Mouse (Mus musculus) left cerebral cortex, adult 9 months (tissue): ENCODE measurements around the gene Fignl2.
A peak's percentile ranks its signal among the peaks of the same experiment; 100 is the strongest.

Source experiments
- DNase-seq, 2 experiments: peaks; one replicate each; pipeline ENCODE4 v3.0.0; 2022; ENCODE audit warnings: low spot score in 2 of 2

Fignl2 gene

DNA sequence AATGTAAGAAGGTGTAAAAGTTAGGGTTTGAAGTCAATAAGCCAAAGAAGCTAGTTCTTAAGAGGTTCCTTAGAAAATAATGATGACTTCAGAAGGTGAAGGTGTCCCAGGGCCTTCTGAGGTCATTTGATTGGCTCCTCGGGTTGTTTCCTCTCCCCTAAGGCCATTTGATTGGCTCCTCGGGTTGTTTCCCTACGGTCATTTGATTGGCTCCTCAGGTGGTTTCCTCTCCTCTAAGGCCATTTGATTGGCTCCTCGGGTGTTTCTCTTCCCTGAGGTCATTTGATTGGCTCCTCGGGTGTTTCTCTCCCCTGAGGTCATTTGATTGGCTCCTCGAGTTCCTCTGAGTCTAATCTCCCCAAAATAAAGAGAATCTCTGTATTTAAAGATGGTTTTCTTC is 67.0 kb downstream of the Fignl2 start:
- no peak for DNase-seq

DNA sequence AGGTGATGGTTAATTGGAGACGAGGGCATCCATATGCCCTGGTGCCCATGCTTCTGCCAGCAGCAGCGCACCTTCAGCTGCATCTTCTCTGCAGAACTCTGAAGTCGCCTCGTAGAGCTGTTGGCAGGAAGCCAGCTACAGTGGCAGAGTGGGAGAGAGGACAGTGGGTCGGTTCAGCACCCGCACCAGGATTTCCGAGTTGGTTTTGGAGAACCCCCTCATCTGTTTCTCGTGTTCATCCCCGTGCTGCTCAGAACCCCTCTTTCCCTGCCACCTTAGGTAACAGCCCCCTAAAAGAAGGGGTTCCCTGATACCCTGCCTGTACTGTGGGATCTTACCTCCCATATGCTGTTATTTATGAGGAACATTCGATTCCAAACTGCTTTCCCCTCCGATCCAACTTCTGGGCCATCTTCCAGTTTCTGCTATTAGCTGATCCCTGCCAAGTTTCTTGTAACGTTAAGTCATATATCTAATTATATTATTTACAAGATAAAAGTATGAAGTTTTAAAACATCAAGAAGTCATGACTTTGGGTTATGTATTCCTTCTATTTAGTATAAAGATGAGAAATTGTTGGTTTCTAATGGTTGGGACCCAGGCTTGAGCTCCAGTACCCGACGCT is 69.9 kb downstream of the Fignl2 start:
- DNase-seq, result peak in 1 of 2 experiments; percentile 51

DNA sequence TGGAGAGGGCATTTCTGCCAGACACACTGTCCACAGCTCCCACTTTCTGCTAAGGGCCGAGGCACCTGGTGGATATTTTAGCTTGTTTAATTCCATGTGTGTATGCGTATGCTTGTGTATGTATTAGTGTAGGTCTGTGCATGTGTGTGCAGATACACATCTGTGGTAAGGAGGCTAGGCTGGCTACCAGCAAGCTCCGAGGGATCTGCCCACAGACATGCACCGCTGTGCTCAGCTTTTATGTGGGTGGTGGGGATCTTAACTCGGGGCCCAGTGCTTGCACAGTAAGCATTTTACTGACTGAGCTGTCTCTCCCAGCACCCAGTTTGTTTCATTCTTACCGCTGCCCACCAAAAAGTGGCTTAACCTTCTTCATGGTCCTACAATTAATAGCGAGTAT is 71.1 kb downstream of the Fignl2 start:
- DNase-seq, result peak in 1 of 2 experiments; percentile 47

DNA sequence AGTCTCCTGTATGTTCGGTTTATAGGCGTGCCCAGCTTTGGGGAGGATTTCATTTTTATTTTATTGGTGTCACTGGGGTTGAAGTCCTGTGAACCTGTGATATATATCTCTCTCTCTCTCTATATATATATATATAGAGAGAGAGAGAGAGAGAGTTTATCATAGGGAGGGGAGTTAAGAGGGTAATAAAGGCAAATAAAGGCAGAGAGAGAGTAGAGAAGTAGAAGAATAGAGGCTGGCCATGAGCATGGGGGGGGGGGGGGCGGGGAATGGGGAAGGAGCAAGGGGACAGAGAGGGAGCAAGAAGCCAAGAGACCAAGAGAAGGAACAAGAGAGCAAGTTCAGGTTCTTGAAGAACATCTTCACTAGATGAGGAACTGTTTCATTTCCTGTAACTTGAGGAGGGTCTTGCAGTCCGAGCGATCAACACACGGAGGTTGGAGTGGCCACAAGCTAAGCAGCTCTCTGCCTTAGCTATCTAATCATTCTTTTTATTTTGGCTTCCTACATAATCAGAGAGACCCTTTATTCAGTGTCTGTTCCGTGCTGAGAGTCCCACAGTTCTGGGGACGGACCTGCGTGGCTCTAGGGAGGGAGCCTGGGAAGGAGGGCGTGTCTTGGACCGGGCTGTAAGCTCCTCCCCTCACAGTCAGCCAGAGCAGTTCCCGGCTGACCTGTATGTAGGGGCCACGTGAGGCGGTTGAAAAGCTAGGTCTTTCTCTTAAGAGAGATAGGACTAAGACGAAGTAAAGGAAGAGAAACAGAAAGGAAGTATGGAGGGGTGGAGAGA is 71.9 kb downstream of the Fignl2 start:
- peak in 1 of 2 experiments; percentile 34 for DNase-seq

DNA sequence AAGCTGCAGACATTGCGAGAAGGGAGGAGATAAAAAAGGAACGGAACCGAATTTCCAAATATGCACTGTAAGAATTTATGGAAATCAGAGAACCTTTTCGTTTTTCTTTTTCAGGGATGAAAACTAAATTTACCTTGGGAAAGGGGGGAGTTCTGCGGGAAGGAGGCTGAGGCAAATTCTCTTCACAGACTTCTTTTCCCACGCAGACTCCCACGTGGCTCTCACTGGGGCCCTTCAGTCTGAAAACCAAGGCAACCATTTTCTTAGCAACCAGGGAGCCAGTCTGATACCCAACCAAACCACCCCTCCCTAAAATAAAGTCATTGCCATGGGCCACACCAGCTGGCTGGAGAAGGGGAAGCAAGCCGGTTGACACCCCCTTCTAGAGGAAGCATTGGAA is 72.7 kb downstream of the Fignl2 start:
- peak; percentile 61 to 85 for DNase-seq

DNA sequence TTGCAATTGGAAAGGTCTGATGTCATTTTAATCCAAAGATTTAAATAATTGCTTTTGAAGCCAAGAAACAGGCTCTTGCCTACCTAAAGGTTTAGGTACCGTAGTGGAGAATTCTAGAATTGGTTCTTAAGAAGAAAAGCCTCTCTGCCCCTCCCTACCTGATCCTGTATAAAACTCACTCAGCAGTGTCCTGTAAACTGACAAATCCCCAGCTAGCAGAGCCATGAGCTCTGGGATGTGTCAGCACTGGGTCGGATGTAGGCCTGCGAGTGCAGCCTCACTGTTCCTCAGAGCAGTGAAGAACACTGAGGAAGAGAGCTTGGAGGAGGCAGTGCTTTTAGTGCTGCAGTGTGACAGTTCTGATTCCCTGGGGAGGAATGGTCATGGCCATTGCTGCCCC is 73.8 kb downstream of the Fignl2 start:
- no peak for DNase-seq

DNA sequence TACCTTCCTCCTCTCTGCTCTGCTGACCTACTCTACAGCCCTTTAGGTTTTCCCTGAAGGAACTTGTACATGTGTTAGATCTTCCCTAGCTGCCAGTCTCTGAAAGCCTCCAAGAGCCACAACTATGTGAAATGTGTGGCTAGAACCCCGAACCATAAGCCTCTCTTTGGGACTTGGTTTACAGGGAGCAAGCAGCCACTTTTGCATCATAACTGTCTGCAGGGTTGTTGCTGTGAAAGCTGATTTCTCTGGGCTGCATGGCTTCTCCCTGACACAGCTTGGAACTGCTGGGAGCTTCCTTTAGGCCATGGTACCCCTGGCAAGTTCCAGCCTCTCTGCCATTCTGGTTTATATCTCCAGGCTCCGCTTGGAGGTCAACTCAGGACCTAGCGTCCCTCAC is 75.9 kb downstream of the Fignl2 start:
- DNase-seq, result no peak

DNA sequence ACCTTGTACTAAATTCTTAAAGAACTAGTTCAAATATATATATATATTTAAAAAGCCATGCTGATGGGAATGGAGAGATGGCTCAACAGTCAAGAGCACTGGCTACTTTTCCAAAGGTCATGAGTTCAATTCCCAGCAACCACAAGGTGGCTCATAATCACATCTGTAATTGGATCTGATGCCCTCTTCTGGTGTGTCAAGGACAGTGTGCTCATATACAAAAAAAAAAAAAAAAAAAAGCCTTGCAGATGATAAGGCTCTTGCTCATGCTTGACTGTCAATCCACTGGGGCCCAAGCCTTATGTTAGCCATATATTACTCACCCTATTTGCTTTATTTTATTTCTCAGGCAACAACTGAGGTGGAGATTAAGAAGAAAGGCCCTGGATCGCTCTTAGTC is 76.7 kb downstream of the Fignl2 start:
- DNase-seq, result no peak
